Mouse (Mus musculus) C2C12 (cell line): Measurements from ENCODE around the gene Slc11a2. TPM values are rescaled to one million over a fixed set of nuclear protein-coding genes. Genes with fewer than 3 reads are reported as not detected.
"Not testable (repeated sequence)": the region's sequence is repeated elsewhere in the genome, so short reads cannot be mapped to it uniquely, and the experiment has no call there.

Experiments
- H3K27me3 ChIP-seq: one replicate; pipeline ENCODE4 v1.6.1; 2011; ENCODE audit not compliant: control insufficient read depth, insufficient read depth, insufficient read length
- H3K36me3 ChIP-seq: one replicate; pipeline ENCODE4 v1.6.1; 2011; ENCODE audit not compliant: control insufficient read depth, insufficient read depth
- H3K4me3 ChIP-seq: one replicate; pipeline ENCODE4 v1.5.1; 2011; ENCODE audit warnings: mild to moderate bottlenecking, control low read depth; ENCODE audit not compliant: poor library complexity, insufficient read depth, severe bottlenecking
- H3K79me2 ChIP-seq: one replicate; pipeline ENCODE4 v1.6.1; 2011; ENCODE audit not compliant: control insufficient read depth, insufficient read depth
- H3K79me3 ChIP-seq: one replicate; pipeline ENCODE4 v1.6.1; 2011; ENCODE audit warnings: low read depth, control low read depth
- H3ac ChIP-seq: one replicate; pipeline ENCODE3; 2011; ENCODE audit warnings: low read depth; ENCODE audit not compliant: control insufficient read depth, insufficient read length
- CEBPB ChIP-seq: IDR thresholded peaks from one replicate; pipeline ENCODE4 v1.6.1; 2011; ENCODE audit warnings: low read depth, mild to moderate bottlenecking, control low read depth, moderate library complexity
- CTCF ChIP-seq: IDR thresholded peaks from one replicate; pipeline ENCODE4 v1.5.1; 2011; ENCODE audit not compliant: control insufficient read depth, insufficient read depth, insufficient read length
- FOSL1 ChIP-seq: IDR thresholded peaks from one replicate; pipeline ENCODE4 v1.8.0; 2011; ENCODE audit warnings: mild to moderate bottlenecking, low read length; ENCODE audit not compliant: poor library complexity, insufficient read depth, severe bottlenecking
- MAX ChIP-seq: IDR thresholded peaks from one replicate; pipeline ENCODE4 v1.6.1; 2011; ENCODE audit warnings: mild to moderate bottlenecking, control low read depth
- MYOD1 ChIP-seq: IDR thresholded peaks from one replicate; pipeline ENCODE4 v1.6.1; 2011; ENCODE audit warnings: low read depth; ENCODE audit not compliant: control insufficient read depth, insufficient read length
- MYOG ChIP-seq: IDR thresholded peaks from one replicate; pipeline ENCODE4 v1.6.1; 2011; ENCODE audit not compliant: control insufficient read depth, insufficient read length; ENCODE audit errors: extremely low read depth
- USF1 ChIP-seq: IDR thresholded peaks from one replicate; pipeline ENCODE4 v1.6.1; 2011; ENCODE audit warnings: low read depth, mild to moderate bottlenecking, control low read depth, moderate library complexity
- polyA plus RNA-seq: library from polyadenylated mRNA; unstranded; fragments of >200 nt; fragmentation: generic; extraction: Trizol; gene quantifications from one replicate; pipeline ENCODE4 v1.2.1, GENCODE M21; 2012; ENCODE audit warnings: missing spikeins

Slc11a2 gene
- polyA plus RNA-seq, 1 experiment: 34.3 TPM

- H3K27me3 ChIP-seq: peaks cover 4% of the 10 kb centered on the region
- no peaks in the 10 kb centered on the region for H3K36me3 ChIP-seq
- no peak overlapping the region for H3ac ChIP-seq
- H3K79me3 ChIP-seq: no peaks in the 10 kb centered on the region
- TF ChIP-seq MAX (no peak), MYOG (no peak), USF1 (no peak), CTCF (no peak), FOSL1 (no peak), CEBPB (no peak), MYOD1 (no peak)
- H3K4me3 ChIP-seq: no peak overlapping the region
- H3K79me2 ChIP-seq: no peaks in the 10 kb centered on the region
These were observed 79.4 kb downstream of the Slc11a2 start for GRCm38 (mm10) chr15:100345484-100345883.

- not testable (repeated sequence) for H3K4me3 ChIP-seq, H3K79me2 ChIP-seq, H3K79me3 ChIP-seq, H3K36me3 ChIP-seq, H3K27me3 ChIP-seq, H3ac ChIP-seq
These were observed 83.4 kb downstream of the Slc11a2 start for GRCm38 (mm10) chr15:100341314-100341980.

Other genes starting within 250 kb of the Slc11a2 start
- gene Atf1, start 197.3 kb downstream of the Slc11a2 start, polyA plus RNA-seq: 29.6 TPM
- gene Tmprss12, start 144.2 kb downstream of the Slc11a2 start, polyA plus RNA-seq: not detected
- gene Mettl7a1, start 120.9 kb downstream of the Slc11a2 start, polyA plus RNA-seq: 4.5 TPM
- gene Mettl7a3, start 90.1 kb downstream of the Slc11a2 start, polyA plus RNA-seq: not detected
- not detected for gene Methig1, start 71.9 kb downstream of the Slc11a2 start, polyA plus RNA-seq
- gene Mettl7a2, start 71.9 kb downstream of the Slc11a2 start, polyA plus RNA-seq: not detected
- gene Higd1c, start 60.5 kb downstream of the Slc11a2 start, polyA plus RNA-seq: not detected
- gene Gm5475, start 2.9 kb downstream of the Slc11a2 start, polyA plus RNA-seq: 0.02 TPM
- gene Letmd1, start 44.0 kb upstream of the Slc11a2 start, polyA plus RNA-seq: 34.0 TPM
- 11.6 TPM for gene Csrnp2, start 70.4 kb upstream of the Slc11a2 start, polyA plus RNA-seq
- gene Tfcp2, start 126.9 kb upstream of the Slc11a2 start, polyA plus RNA-seq: 10.3 TPM
- 5.5 TPM for gene Pou6f1, start 174.9 kb upstream of the Slc11a2 start, polyA plus RNA-seq
- 142 TPM for gene Dazap2, start 190.3 kb upstream of the Slc11a2 start, polyA plus RNA-seq
- 0.21 TPM for gene Smagp, start 211.9 kb upstream of the Slc11a2 start, polyA plus RNA-seq
- not detected for gene Bin2, start 244.5 kb upstream of the Slc11a2 start, polyA plus RNA-seq